Mouse (Mus musculus): Measurements from ENCODE around the gene Usp45.
A peak's percentile ranks its signal among the peaks of the same experiment; 100 is the strongest.

The Usp45 gene

GRCm38 (mm10) chr4:21793631-21794030, 26.7 kb downstream of the Usp45 start:
- no peak for DNase-seq (ENCODE audit: low spot score)

GRCm38 (mm10) chr4:21801013-21801412, 34.1 kb downstream of the Usp45 start:
- DNase-seq (ENCODE audit: low spot score) = no peak

GRCm38 (mm10) chr4:21801620-21802019, 34.7 kb downstream of the Usp45 start:
- no peak for DNase-seq (ENCODE audit: low spot score)

GRCm38 (mm10) chr4:21807204-21807603, 40.2 kb downstream of the Usp45 start:
- DNase-seq (ENCODE audit: low spot score) = no peak

- no peak for DNase-seq (ENCODE audit: low spot score)
Observed at GRCm38 (mm10) chr4:21810608-21811007, 43.7 kb downstream of the Usp45 start.

GRCm38 (mm10) chr4:21812635-21813034, 45.7 kb downstream of the Usp45 start:
- DNase-seq (ENCODE audit: low spot score) = no peak

GRCm38 (mm10) chr4:21814029-21814428, 47.1 kb downstream of the Usp45 start:
- peak; percentile 17 for DNase-seq (ENCODE audit: low spot score)

- DNase-seq (ENCODE audit: low spot score) = no peak
Observed at GRCm38 (mm10) chr4:21826616-21827015, 59.7 kb downstream of the Usp45 start.

GRCm38 (mm10) chr4:21832844-21833243, 65.9 kb downstream of the Usp45 start:
- DNase-seq (ENCODE audit: low spot score) = no peak

GRCm38 (mm10) chr4:21847481-21848286, 80.7 kb downstream of the Usp45 start, which contains the start of gene Pnisr:
TSS of gene Pnisr (plus strand) at chr4:21847583.
- peak; percentile 96 for DNase-seq (ENCODE audit: low spot score)

- DNase-seq (ENCODE audit: low spot score) = peak; percentile 81
Observed at GRCm38 (mm10) chr4:21848287-21848630, 81.3 kb downstream of the Usp45 start.

- no peak for DNase-seq (ENCODE audit: low spot score)
Observed at GRCm38 (mm10) chr4:21857481-21857880, 90.5 kb downstream of the Usp45 start.

- DNase-seq (ENCODE audit: low spot score) = no peak
Observed at GRCm38 (mm10) chr4:21865226-21865625, 98.3 kb downstream of the Usp45 start.

- DNase-seq (ENCODE audit: low spot score) = no peak
Observed at GRCm38 (mm10) chr4:21878776-21879175, 111.8 kb downstream of the Usp45 start.

GRCm38 (mm10) chr4:21879565-21880220, 112.7 kb downstream of the Usp45 start, which contains the start of gene Coq3:
TSS of gene Coq3 (plus strand) at chr4:21879673.
- DNase-seq (ENCODE audit: low spot score) = peak; percentile 73

GRCm38 (mm10) chr4:21882806-21883205, 115.8 kb downstream of the Usp45 start:
- DNase-seq (ENCODE audit: low spot score) = no peak

- no peak for DNase-seq (ENCODE audit: low spot score)
Observed at GRCm38 (mm10) chr4:21885831-21886230, 118.9 kb downstream of the Usp45 start.
